Mouse (Mus musculus) erythroblast, embryonic 14.5 days (primary cell): ENCODE measurements around the gene Secisbp2l.

Experiments
- GATA1 ChIP-seq: IDR thresholded peaks from 2 replicates; pipeline ENCODE4 v1.6.1; 2012; ENCODE audit warnings: low read length, inconsistent platforms, mixed read lengths
- TAL1 ChIP-seq: IDR thresholded peaks from 3 replicates; pipeline ENCODE4 v1.6.1; 2012; ENCODE audit warnings: low read length, inconsistent platforms, mixed read lengths

- TF ChIP-seq GATA1 (no peak), TAL1 (no peak)
These were observed 59.6 kb downstream of the Secisbp2l start for GRCm38 (mm10) chr2:125723086-125723407.
